Mouse (Mus musculus): Measurements from ENCODE around the gene Nhlrc2.
"Not testable (repeated sequence)": the region's sequence is repeated elsewhere in the genome, so short reads cannot be mapped to it uniquely, and the experiment has no call there.

The Nhlrc2 gene

DNA sequence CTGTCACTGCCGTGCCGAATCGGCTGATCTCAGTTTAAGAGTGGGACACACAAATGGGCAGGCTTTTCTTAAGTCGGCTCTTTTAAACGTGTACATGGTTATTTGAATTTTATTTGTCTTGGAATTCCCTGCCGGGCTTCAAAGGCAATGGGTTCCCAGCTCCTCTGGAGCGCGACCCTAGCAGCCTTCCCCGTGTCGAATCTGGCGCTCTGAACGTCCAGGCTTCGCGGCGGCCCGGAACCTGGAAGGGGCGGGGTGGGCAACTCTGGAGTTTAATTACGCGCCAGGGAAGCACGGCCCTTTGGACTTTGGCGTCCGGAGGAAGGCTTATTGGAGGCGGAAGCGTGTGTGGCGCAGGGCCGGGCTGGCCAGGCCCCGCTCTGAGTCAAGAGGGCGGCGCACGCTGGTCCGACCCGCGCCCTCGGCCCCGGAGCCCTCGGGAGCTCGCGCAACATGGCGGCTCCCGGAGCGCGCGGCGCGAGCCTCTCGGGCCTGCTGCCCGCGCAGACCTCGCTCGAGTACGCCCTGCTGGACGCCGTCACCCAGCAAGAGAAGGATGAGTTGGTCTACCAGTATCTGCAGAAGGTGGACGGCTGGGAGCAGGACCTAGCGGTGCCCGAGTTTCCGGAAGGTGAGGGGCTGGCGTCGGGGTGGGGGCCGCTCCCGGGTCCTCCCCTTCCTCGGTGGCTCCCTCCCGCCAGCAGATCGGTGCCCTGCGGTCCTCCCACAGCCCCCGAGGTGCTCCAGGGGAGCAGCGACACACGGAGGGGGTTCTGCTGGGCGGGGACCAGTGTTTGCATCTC lies at the start of gene Nhlrc2:
Gene Nhlrc2, plus strand, starts transcription at position 32 of the 803 bp plus-strand sequence.
- peak; percentile 25 to 72 for DNase-seq (ENCODE audit: low spot score in 2 of 2)

DNA sequence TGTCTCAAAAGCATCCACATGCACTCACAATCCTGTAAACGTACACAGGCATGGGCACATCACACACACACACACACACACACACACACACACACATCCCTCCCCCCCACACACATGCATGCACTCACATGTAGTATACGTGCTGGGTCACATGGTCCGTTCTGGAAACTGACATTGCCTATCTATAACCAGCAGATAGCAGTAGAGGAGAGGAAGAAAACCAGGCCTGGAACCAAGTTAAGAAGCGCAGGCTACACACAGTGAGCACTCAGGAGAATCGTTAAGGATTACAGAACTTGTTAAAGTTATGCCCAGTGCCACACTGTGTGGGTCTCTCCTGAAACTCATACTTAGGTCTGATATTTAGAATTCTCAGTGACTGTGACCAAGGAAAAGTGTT lies 45.0 kb upstream of the Nhlrc2 start:
- DNase-seq (ENCODE audit: low spot score in 2 of 2), result not testable (repeated sequence)

DNA sequence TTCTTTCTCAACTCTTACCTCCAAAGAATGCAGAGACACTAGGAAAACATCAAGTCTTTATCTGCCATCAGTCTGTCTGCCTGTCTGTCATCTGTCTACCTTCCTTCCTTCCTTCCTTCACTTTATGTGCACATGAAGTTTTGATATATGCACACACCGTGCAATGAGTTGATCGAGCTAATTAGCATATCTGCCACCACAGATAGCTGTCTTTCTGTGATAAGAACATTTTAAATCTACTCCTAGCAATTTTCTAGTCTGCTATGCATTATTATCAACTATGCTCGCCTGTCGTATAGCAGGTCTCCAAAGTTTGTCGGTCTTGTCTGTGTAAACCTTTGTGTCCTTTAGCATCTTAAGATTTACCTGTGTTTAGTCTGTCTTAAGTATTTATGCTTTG lies 44.5 kb upstream of the Nhlrc2 start:
- not testable (repeated sequence) for DNase-seq (ENCODE audit: low spot score in 2 of 2)

DNA sequence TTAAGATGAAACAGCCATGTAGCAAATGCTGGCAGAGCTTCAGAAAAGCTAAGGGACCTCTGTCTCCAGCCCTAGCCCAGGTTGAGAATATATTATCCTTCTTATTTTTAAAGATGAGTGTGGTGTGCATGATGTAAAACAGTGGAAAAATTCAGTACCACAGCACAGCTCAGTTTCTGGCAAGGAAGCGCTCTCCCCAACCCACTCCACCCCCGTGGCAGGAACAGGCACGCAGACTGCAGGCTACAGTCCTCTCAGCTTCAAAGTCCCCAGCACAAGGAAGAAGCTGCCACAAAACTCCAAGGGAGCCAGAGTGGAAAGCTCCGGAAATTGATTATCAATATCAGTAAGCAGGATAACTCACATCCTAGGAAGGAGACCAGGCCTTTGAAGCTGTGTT lies 36.9 kb upstream of the Nhlrc2 start:
- DNase-seq (ENCODE audit: low spot score in 2 of 2), result not testable (repeated sequence)

DNA sequence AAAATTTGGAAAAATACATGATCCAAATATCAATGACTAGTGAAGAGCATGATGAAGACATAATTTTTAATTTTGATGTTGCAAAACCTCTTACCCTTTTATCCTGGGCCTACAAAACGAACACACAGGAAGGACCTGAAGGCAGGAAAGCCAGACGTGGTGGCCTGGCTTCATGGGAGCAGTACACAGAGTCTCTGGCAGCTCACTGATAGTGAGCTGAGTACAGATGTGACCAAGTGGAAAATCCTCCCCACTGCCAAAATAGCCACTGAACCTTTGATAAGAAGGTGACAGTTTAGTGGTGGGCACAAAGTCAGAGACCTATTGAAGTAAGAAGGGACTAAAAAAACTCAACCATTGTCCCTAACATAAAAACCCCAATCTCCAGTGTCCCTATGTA lies 34.5 kb upstream of the Nhlrc2 start:
- DNase-seq (ENCODE audit: low spot score in 2 of 2), result not testable (repeated sequence)

DNA sequence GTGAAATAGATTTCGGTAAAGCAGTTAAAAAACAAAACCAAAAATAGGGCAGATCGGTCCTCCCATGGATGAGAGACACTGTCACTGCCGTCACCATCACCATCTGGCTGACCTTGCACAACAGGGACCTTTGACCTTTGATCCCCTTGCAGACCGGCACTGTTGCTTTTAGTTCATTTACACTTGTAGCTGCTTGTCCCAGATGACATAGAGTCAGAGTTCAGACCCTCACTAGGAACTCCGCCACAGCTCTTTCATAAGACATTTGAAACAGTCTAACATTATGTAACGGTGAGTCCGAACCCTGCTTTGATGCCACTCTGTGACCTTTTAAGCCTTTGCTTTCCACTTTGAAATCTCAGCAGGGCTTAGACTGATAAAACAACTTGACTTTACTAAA lies 28.7 kb upstream of the Nhlrc2 start:
- DNase-seq (ENCODE audit: low spot score in 2 of 2), result not testable (repeated sequence)

DNA sequence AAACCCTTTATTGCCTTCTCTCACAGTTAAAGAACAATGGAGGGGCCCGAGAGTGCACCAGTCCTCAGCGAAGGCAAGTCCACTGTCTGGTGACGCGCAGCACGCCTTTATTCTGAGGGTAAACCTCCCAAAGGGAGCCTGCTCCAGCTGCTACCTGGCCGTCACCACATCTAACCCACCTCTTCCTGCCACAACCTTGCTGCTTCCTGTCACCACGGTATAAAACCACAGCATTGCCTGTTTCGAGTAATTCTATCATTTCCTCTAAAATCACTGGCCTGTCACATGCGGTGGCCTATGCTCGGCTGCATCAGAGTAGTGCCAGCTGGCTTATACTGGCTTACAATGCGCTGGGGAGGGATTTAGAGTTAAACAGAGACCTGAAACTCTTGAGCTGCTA lies 17.5 kb upstream of the Nhlrc2 start:
- DNase-seq (ENCODE audit: low spot score in 2 of 2), result not testable (repeated sequence)

DNA sequence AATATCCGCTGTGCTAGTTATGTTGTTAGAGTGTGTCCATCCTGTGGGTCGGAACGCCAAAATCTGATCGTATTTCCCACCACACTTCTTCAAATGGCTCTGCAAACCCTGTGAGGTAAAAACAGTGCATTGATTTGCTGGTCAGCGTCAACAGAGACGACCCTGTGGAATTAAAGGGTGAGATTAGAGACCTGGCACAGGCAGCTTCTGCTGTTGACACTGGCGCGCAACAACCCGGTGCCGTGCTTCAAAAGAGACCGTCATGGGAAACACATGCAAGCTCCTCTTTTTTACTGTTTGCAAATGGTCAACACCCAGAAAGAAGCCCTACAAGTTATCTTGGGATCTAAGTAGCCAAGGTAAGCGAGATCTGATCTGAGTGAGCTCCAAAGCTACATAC lies 16.8 kb upstream of the Nhlrc2 start:
- DNase-seq (ENCODE audit: low spot score in 2 of 2), result no peak

DNA sequence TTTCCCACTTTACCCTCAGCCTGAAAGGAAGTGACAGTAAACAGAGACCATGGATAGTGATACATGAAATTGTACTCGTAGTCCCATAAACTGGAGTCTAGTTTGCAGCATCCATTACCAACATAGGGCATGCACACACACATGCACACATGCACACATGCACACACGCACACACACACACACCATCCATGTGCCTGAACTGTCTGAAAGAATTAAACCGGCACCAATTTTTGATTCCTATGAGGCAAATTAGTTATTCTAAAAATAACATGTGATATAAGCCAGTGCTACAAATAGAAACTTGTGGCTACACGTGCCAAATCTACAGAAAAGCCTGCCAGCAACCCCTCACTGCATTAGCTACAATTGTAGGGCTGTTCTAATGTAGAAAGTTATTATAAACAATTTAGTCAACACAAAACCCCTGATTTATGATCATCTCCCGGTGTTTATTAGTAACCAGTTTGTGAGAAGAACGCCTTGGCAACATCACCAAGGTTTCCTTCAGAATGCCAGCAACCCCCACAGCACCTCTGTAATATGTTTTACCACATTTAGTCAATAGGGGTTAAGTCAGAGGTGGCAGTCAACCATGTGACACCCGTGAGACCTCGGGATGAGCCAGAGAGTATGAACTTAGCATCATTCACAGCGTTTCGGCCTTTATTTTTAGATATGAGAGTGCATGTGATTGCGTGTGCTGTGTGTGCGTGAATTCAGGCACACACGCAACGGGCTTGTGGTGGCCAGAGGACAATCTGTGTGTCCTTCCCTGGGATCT lies 14.6 kb upstream of the Nhlrc2 start:
- DNase-seq (ENCODE audit: low spot score in 2 of 2), result no peak

DNA sequence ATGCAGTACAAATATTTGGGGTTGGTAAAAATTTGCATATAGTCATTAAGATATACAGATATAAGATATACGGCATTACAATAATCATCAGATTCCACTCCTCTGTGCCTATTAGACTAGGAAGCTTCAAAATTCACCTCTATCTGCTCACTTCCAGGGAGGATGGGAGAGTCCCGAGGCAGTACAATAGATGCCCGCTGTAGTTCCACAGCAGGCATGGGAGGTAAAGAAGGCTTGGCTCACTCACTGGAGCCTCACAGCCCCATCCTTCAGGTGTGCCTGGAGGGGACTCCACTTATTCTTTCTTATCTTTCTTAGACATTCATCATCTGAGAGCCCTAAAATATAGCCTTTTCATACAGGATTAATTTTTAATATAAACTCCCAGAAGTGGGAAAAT lies 13.7 kb upstream of the Nhlrc2 start:
- DNase-seq (ENCODE audit: low spot score in 2 of 2), result no peak

DNA sequence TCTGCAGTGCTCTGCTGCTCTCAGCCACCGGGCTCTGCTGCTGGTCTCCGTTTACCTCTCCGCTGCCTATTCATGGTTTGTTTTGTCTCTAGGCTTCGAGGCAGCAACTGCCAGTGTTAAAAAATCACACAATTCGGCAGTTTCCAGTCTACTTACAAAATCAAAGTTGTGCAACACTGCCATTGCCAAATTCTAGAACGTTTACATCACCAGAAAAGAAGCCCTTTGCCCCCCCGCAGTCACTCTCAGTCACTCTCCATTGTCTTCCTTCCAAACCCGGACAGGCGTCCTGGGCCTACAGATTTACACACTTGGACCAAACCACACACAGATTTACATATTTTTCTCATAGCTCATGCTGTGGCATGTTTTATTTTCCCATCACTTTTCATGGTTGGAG lies 13.0 kb upstream of the Nhlrc2 start:
- no peak for DNase-seq (ENCODE audit: low spot score in 2 of 2)

DNA sequence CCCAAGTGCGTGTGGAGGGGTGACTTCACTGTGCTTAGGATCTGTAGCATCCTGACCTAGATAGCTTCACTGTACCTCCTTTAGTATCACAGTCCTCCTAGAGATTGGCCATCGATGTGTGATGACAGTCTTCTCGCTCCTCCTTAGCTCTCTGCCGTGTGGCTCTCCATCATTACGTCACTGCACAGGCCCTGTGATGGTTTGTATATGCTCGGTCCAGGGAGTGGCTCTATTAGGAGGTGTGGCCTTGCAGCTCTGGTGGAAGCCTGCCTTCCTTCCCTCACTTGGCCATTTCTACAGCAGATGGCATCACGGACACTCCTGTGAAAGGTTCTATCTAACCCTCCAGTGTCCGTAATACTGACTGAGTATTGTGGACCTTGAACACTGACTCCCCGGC lies 12.3 kb upstream of the Nhlrc2 start:
- no peak for DNase-seq (ENCODE audit: low spot score in 2 of 2)

DNA sequence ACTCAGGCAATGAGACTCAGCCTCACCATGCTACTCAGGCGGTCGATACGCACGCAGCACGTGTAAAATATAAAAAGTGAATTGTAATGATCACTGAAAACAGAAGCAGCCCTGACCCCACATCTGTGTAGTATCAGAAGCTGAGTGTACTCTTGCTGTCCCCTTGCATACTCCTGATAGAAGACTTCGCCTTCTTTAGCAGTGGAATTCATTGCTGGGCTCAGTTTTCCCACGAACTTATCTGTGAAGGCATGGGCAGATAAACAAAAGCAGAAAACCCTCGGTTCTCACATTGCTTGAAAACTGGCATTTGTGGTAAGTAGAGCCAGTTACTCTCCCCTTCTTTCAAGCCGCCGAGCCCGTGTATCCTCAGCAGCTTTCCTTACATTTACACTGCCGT lies 4.7 kb upstream of the Nhlrc2 start:
- no peak for DNase-seq (ENCODE audit: low spot score in 2 of 2)

DNA sequence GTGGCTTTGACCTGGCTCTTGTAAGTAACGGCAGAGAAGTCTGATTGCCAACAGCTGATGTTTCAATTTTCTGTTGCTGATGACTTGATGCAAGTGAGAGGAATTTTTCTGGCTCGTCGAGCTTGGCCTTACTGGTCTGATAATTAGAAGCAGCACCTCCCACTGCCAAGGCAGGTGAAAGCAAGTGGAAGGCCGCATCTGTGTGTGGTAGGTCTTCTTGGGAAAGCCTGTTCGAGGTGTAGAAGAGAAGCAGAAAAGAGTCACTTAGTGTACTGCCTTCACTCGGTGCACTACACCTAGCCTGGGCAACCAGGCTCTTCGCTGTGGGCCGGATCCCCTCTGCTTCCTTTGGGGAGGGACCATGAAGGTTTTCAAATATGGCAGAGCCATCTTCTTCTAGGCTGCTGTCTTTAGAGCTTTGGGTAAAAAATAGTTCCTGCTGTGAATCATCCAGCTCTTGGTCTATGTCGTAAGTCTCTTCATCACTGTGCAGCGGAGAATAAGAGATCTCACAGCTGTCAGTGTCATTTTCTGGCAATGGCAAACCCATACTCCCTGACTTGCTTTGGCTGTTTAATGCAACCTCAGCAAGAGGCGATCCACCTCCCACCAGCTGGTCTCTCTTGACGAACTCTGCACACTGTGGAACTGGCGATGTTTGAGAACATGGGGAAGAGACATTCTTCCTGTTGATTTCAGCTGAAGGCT lies 3.2 kb upstream of the Nhlrc2 start:
- DNase-seq (ENCODE audit: low spot score in 2 of 2), result no peak

DNA sequence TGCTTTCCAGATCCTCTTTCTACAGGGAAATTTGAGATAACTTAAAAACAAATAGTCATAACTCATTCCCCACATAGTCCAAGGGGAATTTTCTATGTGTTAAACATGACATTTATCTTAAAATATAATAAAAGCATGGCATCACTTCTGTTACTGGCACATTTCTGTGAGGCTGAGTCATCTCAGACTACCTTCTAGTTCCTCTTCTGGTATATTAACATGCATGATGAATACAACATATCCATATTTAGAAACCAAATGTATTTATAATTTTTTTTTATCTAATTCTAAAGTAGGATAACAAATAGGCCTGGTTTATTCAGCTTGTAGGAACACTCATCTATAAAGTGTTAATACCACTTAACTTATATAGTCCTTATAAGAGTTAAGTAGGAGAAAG lies 2.0 kb upstream of the Nhlrc2 start:
- no peak for DNase-seq (ENCODE audit: low spot score in 2 of 2)

DNA sequence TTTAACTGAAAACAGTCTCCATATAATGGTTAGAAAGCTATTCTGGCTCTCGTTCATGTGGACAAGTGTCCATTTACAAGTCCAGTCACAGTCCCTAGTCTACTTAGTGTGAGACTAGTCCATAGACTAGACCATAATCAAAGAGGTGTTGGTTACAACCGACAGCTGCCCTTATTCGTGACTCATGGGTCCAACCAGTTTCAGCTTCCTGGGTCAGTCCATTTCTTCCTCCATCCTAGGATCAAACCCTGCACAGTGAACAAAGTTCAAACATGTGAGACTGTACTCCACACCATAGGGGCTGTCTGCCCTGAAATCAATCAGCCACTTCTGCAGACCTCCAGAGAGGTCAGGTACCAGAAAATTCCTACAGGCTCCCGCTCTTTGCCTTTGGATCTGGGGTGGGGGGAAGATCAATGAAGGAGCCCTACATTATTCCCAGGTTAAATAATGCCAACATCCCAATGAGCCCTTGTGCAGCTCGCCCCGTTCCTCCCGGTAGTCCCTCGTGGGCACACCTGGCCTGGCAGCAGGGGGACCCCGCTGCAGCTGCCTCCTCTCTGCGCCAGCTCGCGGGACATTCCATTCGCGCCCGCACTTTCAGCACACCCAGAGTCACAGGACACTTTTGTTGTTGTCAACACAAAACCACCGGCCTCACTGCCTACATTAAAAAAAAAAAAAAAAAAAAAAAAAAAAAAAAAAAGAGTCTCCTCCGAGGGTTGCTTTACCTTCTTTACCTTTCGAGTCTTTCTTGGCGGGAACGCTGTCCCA lies 418 bp upstream of the Nhlrc2 start, which contains the start of gene Dclre1a:
Gene Dclre1a, minus strand, starts transcription at position 767 of the 774 bp plus-strand sequence.
- DNase-seq (ENCODE audit: low spot score in 2 of 2), result peak in 1 of 2 experiments; percentile 64

DNA sequence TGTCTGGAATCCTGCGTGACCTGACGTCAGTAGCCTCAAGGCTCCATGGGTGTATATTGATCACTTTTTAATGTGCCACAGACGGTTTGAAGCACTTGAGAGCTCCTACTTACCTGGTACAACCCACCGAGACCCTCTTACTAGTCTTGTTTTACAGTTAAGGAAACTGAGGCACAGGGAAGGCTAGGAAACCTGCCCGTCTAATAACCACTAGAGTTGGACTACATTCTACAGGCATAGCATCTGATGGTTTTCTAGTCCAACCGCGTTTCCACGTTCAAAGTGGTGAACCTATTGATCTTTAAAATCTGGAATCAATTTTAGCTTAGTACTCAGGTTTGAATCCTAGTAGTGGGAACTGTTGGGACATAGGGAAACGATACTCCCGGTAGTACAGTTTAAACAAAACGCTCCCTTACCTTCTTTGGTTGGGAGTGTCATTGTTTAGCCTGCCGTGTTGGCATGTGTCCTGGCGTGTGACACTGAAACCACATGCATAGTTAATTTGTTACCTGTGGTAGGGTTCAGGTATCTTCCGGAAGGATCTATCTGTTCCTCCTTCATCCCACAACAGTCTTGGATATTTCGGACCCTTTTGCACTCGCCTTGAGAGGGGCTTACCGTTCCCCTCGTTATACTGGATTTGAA lies 1.1 kb downstream of the Nhlrc2 start:
- DNase-seq (ENCODE audit: low spot score in 2 of 2), result no peak

DNA sequence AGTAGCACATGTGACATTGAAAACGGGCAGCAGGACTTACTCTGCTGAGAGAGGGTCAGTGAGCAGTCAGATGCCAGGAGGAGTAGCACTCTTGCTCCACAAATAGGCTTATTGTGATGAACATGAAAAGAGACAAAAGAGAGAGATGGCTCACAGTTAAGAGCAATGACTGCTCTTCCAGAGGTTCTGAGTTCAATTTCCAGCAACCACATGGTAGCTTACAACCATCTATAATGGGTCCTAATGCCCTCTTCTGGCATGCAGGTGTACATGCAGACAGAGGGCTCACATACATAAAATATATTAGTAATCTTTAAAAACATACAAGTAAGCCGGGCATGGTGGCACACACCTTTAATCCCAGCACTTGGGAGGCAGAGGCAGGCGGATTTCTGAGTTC lies 5.1 kb downstream of the Nhlrc2 start:
- no peak for DNase-seq (ENCODE audit: low spot score in 2 of 2)

DNA sequence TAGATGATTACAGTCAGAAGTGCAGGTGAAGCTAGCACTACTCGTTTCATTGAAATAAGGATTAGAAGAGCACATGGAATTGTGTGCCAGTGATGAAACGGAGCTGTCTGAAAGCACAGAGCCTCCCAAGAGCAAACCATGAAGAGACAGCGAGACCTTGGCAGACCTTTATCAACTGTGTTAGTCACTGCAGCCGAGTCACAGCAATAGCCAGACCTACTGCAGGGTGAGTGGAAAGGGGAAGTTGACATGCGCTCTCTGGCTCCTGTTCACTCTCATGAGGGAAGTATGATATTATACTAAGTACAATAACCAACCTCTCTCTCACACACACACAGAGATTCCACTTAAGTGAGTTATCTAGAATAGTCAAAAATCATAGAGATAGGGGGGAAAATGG lies 7.9 kb downstream of the Nhlrc2 start:
- DNase-seq (ENCODE audit: low spot score in 2 of 2), result no peak

DNA sequence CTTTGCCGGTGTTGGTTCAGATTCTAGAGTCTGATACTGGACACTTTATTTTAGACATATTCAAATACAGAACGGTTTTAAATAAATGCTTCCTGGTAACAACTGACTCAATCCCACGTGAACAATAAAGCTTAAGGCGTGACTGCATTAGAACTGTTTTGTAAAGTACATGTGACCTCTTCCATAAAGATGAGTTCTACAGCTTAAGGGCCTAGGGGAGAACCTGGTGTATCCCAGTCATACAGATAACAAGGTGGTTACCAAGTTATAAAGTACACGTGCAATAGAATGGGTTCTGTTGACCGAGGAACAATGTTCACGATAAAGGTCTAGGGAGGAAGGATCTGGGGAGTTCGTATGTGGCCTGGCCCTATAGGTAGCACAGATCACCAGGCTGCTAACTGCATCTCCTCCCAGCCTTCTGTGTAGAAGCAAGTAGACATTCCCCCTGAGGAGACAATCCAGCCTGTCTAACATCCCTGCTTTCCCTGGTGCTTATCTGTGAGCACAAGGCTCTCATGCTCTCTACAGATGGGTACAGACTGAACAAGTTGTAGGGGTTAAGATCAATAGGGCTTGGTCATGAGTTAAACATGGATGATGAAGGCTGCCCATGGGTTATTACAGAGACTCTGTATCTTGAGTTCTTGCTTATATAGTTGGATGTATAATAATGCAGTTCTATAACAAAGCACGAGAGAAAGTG lies 14.5 kb downstream of the Nhlrc2 start:
- DNase-seq (ENCODE audit: low spot score in 2 of 2), result no peak

All from left cerebral cortex, adult 9 months (tissue).